Mouse (Mus musculus) forebrain, embryonic 16.5 days (tissue): ENCODE data around the gene Parn. TPM values are rescaled to one million over a fixed set of nuclear protein-coding genes. Genes with fewer than 3 reads are reported as not detected.

Source experiments
- ATAC-seq: fragments of 200-750 bp; cut with Nextera tagmentation; 2 replicates; pipeline ENCODE4 v1.8.0; 2017; ENCODE audit warnings: mild to moderate bottlenecking, moderate library complexity
- H3K27ac ChIP-seq: fragments of 300-500 bp; sonication (generic); 2 replicates; pipeline ENCODE4 v1.5.1; 2014; ENCODE audit warnings: low read length, control low read depth
- H3K27me3 ChIP-seq: fragments of 300-500 bp; sonication (generic); replicated peaks from 2 replicates; pipeline ENCODE4 v1.6.1; 2014; ENCODE audit warnings: low read length; ENCODE audit not compliant: control insufficient read depth, insufficient read depth
- H3K36me3 ChIP-seq: fragments of 300-500 bp; sonication (generic); 2 replicates; pipeline ENCODE4 v1.6.1; 2014; ENCODE audit not compliant: control insufficient read depth, insufficient read depth
- H3K4me1 ChIP-seq: fragments of 300-500 bp; sonication (generic); replicated peaks from 2 replicates; pipeline ENCODE4 v1.6.1; 2014; ENCODE audit warnings: low read length; ENCODE audit not compliant: control insufficient read depth, insufficient read depth
- H3K4me2 ChIP-seq: fragments of 300-500 bp; sonication (generic); 2 replicates; pipeline ENCODE4 v1.6.1; 2014; ENCODE audit warnings: mild to moderate bottlenecking, low read length, control low read depth
- H3K4me3 ChIP-seq: fragments of 300-500 bp; sonication (generic); replicated peaks from 2 replicates; pipeline ENCODE4 v1.5.1; 2014; ENCODE audit warnings: mild to moderate bottlenecking, low read length, control low read depth
- H3K9ac ChIP-seq: fragments of 300-500 bp; sonication (generic); replicated peaks from 2 replicates; pipeline ENCODE4 v1.6.1; 2014; ENCODE audit warnings: low read depth, low read length, control low read depth
- H3K9me3 ChIP-seq: fragments of 300-500 bp; sonication (generic); 2 replicates; pipeline ENCODE4 v1.6.1; 2016; ENCODE audit warnings: low read length; ENCODE audit not compliant: control insufficient read depth
- WGBS: fragments of 180-500 bp; shearing (Covaris S2); extraction: QIAGEN DNeasy Blood & Tissue Kit; methylation state at CpG from one replicate; pipeline ENCODE4 v1.1.7; 2014; 5-methylcytosine and 5-hydroxymethylcytosine counted together
- polyA plus RNA-seq: library from polyadenylated mRNA; unstranded; fragments of >200 nt; fragmentation: Nextera tagmentation; extraction: Ambion mirVana; gene quantifications from 2 replicates; pipeline ENCODE4 v1.2.1, GENCODE M21; 2015

Gene Parn
- polyA plus RNA-seq, 1 experiment from 2014 or later: 44.2 TPM

DNA sequence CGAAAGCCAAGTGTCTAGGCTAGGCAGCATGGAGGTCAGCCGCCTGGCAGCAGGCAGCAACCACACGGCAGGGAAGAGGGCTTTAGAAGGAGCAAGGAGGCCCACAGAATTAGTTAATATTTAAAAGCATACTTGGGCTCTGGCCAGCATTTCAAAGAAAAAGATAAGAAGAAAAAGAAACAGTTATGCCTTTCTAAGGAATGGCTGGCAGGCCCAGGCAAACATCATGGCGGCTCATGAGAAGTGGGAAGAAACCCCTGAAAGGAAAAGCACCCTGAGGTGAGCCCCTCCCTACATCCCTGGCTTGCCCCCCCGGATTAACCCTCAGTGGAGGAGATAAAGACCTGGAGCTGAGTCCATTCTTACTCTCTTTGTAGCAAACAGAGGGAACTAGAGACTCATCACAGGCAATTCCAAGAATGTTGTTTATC lies 57.0 kb downstream of the Parn start:
- H3K4me3 ChIP-seq: no peak overlapping the region
- H3K4me1 ChIP-seq: 0 out of 2 replicates have a peak, but pooled peaks cover 2% of the 10 kb centered on the region
- ATAC-seq: no peak
- no peak overlapping the region for H3K4me2 ChIP-seq
- H3K27me3 ChIP-seq: no peaks in the 10 kb centered on the region
- no peak overlapping the region for H3K9ac ChIP-seq
- no peak overlapping the region for H3K27ac ChIP-seq
- H3K9me3 ChIP-seq: no peaks in the 10 kb centered on the region
- peaks cover 1% of the 10 kb centered on the region; the same call in 1 of the 2 replicates for H3K36me3 ChIP-seq
- WGBS: 67% methylated on average over 5 of the region's 5 CpGs

- 97% methylated on average over 1 of the region's 1 CpGs for WGBS
- Histone ChIP-seq H3K9me3 (no peaks in the 10 kb centered on the region), H3K9ac (no peak overlapping the region), H3K27me3 (no peaks in the 10 kb centered on the region), H3K4me1 (0 out of 2 replicates have a peak, but pooled peaks cover 2% of the 10 kb centered on the region), H3K4me3 (no peak overlapping the region), H3K36me3 (peaks cover 3% of the 10 kb centered on the region; the same call in 1 of the 2 replicates), H3K27ac (no peak overlapping the region), H3K4me2 (no peak overlapping the region)
- no peak for ATAC-seq
Measured at GRCm38 (mm10) chr16:13608705-13609085, 59.3 kb downstream of the Parn start.

DNA sequence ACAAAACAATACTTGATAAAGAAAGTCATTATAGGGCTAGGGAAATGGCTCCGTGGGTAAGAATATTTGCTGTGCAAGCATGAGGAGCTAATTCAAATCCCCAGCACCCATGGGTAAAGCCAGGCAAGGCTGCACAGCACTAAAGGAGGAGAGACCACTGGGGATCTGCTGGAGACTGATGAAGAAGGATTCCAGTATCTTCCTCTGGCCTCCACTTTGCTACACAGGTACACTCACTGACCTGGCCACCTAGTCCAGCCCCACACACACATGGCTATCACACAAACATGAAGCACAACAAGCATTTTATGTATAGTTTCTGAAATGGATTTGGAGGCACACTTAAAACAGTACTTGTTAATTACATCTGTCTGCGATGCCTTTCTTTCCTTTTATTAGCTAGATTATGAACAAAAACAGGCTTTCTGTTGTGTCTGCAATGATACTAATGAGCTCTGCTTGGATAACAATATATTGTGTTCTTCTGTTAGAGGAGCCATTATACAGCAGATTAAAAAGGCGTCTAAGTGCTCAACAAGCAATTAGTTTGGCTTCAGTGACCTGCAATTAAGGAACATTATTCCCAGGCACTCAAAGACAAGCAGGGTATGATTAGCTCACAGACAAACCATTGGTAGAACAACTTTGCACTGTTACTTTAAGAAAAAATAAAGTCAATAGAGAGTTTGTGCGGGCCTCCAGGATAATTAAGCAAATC lies 59.8 kb downstream of the Parn start:
- Histone ChIP-seq H3K27me3 (no peaks in the 10 kb centered on the region), H3K36me3 (peaks cover 3% of the 10 kb centered on the region; the same call in 1 of the 2 replicates), H3K4me1 (0 out of 2 replicates have a peak, but pooled peaks cover 2% of the 10 kb centered on the region), H3K9ac (no peak overlapping the region), H3K27ac (no peak overlapping the region), H3K4me2 (no peak overlapping the region), H3K4me3 (no peak overlapping the region), H3K9me3 (no peaks in the 10 kb centered on the region)
- WGBS: 18% methylated on average over 4 of the region's 4 CpGs
- ATAC-seq: no peak

GRCm38 (mm10) chr16:13602779-13603178 lies 65.2 kb downstream of the Parn start:
- Histone ChIP-seq H3K4me2 (no peak overlapping the region), H3K9ac (no peak overlapping the region), H3K27ac (no peak overlapping the region), H3K36me3 (peaks cover 3% of the 10 kb centered on the region; the same call in 1 of the 2 replicates), H3K9me3 (no peaks in the 10 kb centered on the region), H3K4me1 (no peaks in the 10 kb centered on the region), H3K4me3 (no peak overlapping the region), H3K27me3 (no peaks in the 10 kb centered on the region)
- WGBS: 38% methylated on average over 1 of the region's 1 CpGs
- ATAC-seq: no peak

GRCm38 (mm10) chr16:13589049-13589408 lies 78.9 kb downstream of the Parn start:
- Histone ChIP-seq H3K9ac (no peak overlapping the region), H3K27me3 (no peaks in the 10 kb centered on the region), H3K4me3 (no peak overlapping the region), H3K36me3 (peaks cover 8% of the 10 kb centered on the region), H3K4me2 (no peak overlapping the region), H3K4me1 (peaks cover 9% of the 10 kb centered on the region), H3K9me3 (no peaks in the 10 kb centered on the region), H3K27ac (no peak overlapping the region)
- ATAC-seq: no peak
- WGBS: 82% methylated on average over 2 of the region's 2 CpGs

GRCm38 (mm10) chr16:13588182-13589048 lies 79.6 kb downstream of the Parn start:
- Histone ChIP-seq H3K4me2 (no peak overlapping the region), H3K27me3 (no peaks in the 10 kb centered on the region), H3K9me3 (no peaks in the 10 kb centered on the region), H3K9ac (no peak overlapping the region), H3K27ac (no peak overlapping the region), H3K4me1 (peaks cover 9% of the 10 kb centered on the region), H3K4me3 (no peak overlapping the region), H3K36me3 (0 out of 2 replicates have a peak, but pooled peaks cover 2% of the 10 kb centered on the region)
- WGBS: 72% methylated on average over 5 of the region's 5 CpGs
- no peak for ATAC-seq

DNA sequence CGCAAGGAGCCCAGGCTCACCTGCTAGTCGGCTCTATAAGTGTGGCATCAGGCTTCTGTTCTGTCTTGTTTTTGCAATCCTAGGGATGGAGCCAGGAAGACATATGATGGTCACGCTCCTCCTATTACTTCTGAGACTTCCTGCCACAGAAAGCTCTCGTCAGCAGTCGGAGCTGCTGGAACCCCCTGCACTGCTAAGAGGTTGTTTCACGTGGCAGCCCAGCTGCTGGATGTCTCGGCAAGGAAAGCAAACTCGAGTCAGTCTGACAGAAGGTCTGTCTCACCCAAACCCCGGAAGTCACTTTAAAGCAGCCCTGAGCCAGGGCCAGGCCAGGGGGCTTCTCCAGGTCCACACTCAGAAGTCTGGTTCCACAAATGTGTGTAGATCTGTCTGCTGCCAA lies 82.7 kb downstream of the Parn start:
- no peaks in the 10 kb centered on the region for H3K27me3 ChIP-seq
- H3K4me1 ChIP-seq: peaks cover 9% of the 10 kb centered on the region
- H3K36me3 ChIP-seq: 0 out of 2 replicates have a peak, but pooled peaks cover 2% of the 10 kb centered on the region
- no peak overlapping the region for H3K4me2 ChIP-seq
- no peak overlapping the region for H3K9ac ChIP-seq
- ATAC-seq: no peak
- H3K4me3 ChIP-seq: no peak overlapping the region
- no peak overlapping the region for H3K27ac ChIP-seq
- WGBS: 83% methylated on average over 9 of the region's 9 CpGs
- no peaks in the 10 kb centered on the region for H3K9me3 ChIP-seq

DNA sequence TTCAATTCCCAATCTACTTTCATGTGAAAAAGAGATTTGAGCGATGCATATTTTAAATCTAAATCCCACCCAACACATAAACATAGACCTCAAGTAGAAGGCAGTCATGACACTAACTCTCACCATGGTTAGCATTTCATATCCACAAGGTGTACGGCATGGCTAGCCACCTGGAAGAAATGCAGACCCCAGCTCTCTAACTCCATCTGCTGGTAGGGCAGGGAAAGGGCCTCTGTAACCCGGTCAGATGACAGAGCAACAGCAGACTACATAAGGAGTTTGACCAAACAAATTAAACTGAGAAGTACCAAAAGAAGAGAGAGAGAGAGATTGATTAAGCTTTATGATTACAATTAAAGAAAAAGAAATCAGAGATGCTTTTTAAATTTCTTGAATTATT lies 87.2 kb downstream of the Parn start:
- Histone ChIP-seq H3K4me2 (no peak overlapping the region), H3K27ac (no peak overlapping the region), H3K36me3 (0 out of 2 replicates have a peak, but pooled peaks cover 2% of the 10 kb centered on the region), H3K9ac (no peak overlapping the region), H3K27me3 (no peaks in the 10 kb centered on the region), H3K9me3 (no peaks in the 10 kb centered on the region), H3K4me1 (no peaks in the 10 kb centered on the region), H3K4me3 (no peak overlapping the region)
- ATAC-seq: no peak
- 92% methylated on average over 3 of the region's 3 CpGs for WGBS

GRCm38 (mm10) chr16:13580016-13580415 lies 88.0 kb downstream of the Parn start:
- Histone ChIP-seq H3K9me3 (no peaks in the 10 kb centered on the region), H3K36me3 (0 out of 2 replicates have a peak, but pooled peaks cover 1% of the 10 kb centered on the region), H3K27ac (no peak overlapping the region), H3K27me3 (no peaks in the 10 kb centered on the region), H3K4me2 (no peak overlapping the region), H3K4me3 (no peak overlapping the region), H3K4me1 (no peaks in the 10 kb centered on the region), H3K9ac (no peak overlapping the region)
- 80% methylated on average over 1 of the region's 1 CpGs for WGBS
- no peak for ATAC-seq
